Mouse (Mus musculus) testis, adult 2 months (tissue): Measurements from ENCODE around the gene Vasp. TPM values are rescaled to one million over a fixed set of nuclear protein-coding genes. Genes with fewer than 3 reads are reported as not detected.

Source experiments
- H3K27ac ChIP-seq: fragments of 200-500 bp; 2 replicates; pipeline ENCODE4 v1.5.1; 2012; ENCODE audit warnings: low read depth, low read length; ENCODE audit not compliant: control insufficient read depth, insufficient read depth
- H3K27me3 ChIP-seq: fragments of 200-500 bp; 2 replicates; pipeline ENCODE4 v1.6.1; 2012; ENCODE audit warnings: mild to moderate bottlenecking, low read length, moderate library complexity; ENCODE audit not compliant: control insufficient read depth, insufficient read depth
- H3K36me3 ChIP-seq: fragments of 200-500 bp; 2 replicates; pipeline ENCODE4 v1.6.1; 2012; ENCODE audit warnings: mild to moderate bottlenecking, low read length; ENCODE audit not compliant: control insufficient read depth, insufficient read depth
- H3K4me1 ChIP-seq: fragments of 200-500 bp; 2 replicates; pipeline ENCODE4 v1.6.1; 2012; ENCODE audit warnings: low read length; ENCODE audit not compliant: control insufficient read depth, insufficient read depth
- H3K4me3 ChIP-seq: fragments of 200-500 bp; 2 replicates; pipeline ENCODE4 v1.5.1; 2012; ENCODE audit warnings: low read depth, mild to moderate bottlenecking, low read length, moderate library complexity, mixed read lengths; ENCODE audit not compliant: control insufficient read depth
- CTCF ChIP-seq: fragments of 200-500 bp; IDR thresholded peaks from 2 replicates; pipeline ENCODE4 v1.5.1; 2012; ENCODE audit warnings: low read depth, mild to moderate bottlenecking, inconsistent platforms, low read length, moderate library complexity; ENCODE audit not compliant: control insufficient read depth, insufficient read depth, insufficient replicate concordance
- POLR2A ChIP-seq: fragments of 200-500 bp; IDR thresholded peaks from 2 replicates; pipeline ENCODE4 v1.6.1; 2012; ENCODE audit warnings: low read depth, mild to moderate bottlenecking, inconsistent platforms, low read length, moderate library complexity; ENCODE audit not compliant: control insufficient read depth
- polyA plus RNA-seq: library from polyadenylated mRNA; depleted of rRNA; stranded (reverse); fragments of >200 nt; gene quantifications from 2 replicates; pipeline ENCODE4 v1.2.3, GENCODE M21; 2012

Vasp gene
- polyA plus RNA-seq, 1 experiment: 42.4 TPM

- Histone ChIP-seq H3K27ac (no peak overlapping the region), H3K36me3 (no peaks in the 10 kb centered on the region), H3K27me3 (no peaks in the 10 kb centered on the region), H3K4me3 (no peak overlapping the region), H3K4me1 (no peaks in the 10 kb centered on the region)
- no peak for TF ChIP-seq POLR2A
- peak; percentile 85; the same call in 1 of the 2 replicates for TF ChIP-seq CTCF
Measured at GRCm38 (mm10) chr7:19239423-19239822, 32.2 kb downstream of the Vasp start.

- Histone ChIP-seq H3K36me3 (no peaks in the 10 kb centered on the region), H3K4me1 (no peaks in the 10 kb centered on the region), H3K27ac (no peak overlapping the region), H3K27me3 (no peaks in the 10 kb centered on the region), H3K4me3 (no peak overlapping the region)
- no peak for TF ChIP-seq CTCF
- TF ChIP-seq POLR2A: no peak
Measured at GRCm38 (mm10) chr7:19238344-19238743, 33.3 kb downstream of the Vasp start.

- Histone ChIP-seq H3K27me3 (no peaks in the 10 kb centered on the region), H3K27ac (no peak overlapping the region), H3K4me3 (no peak overlapping the region), H3K4me1 (no peaks in the 10 kb centered on the region), H3K36me3 (no peaks in the 10 kb centered on the region)
- TF ChIP-seq POLR2A: no peak
- TF ChIP-seq CTCF: no peak
Measured at GRCm38 (mm10) chr7:19236411-19236810, 35.2 kb downstream of the Vasp start.

GRCm38 (mm10) chr7:19235092-19235671 is 36.4 kb downstream of the Vasp start:
- H3K4me1 ChIP-seq: no peaks in the 10 kb centered on the region
- H3K4me3 ChIP-seq: no peak overlapping the region
- H3K27me3 ChIP-seq: no peaks in the 10 kb centered on the region
- H3K27ac ChIP-seq: no peak overlapping the region
- H3K36me3 ChIP-seq: no peaks in the 10 kb centered on the region
- TF ChIP-seq POLR2A (no peak), CTCF (no peak)

GRCm38 (mm10) chr7:19234652-19235051 is 37.0 kb downstream of the Vasp start:
- no peak for TF ChIP-seq CTCF
- no peak for TF ChIP-seq POLR2A
- H3K36me3 ChIP-seq: no peaks in the 10 kb centered on the region

GRCm38 (mm10) chr7:19231849-19232248 is 39.8 kb downstream of the Vasp start:
- no peak overlapping the region for H3K4me3 ChIP-seq

More at GRCm38 (mm10) chr7:19234652-19235051, 37.0 kb downstream of the Vasp start:
- peaks cover under 1% of the 10 kb centered on the region; the same call in 1 of the 2 replicates for H3K4me1 ChIP-seq
- H3K4me3 ChIP-seq: no peak overlapping the region
- H3K27ac ChIP-seq: no peak overlapping the region
- no peaks in the 10 kb centered on the region for H3K27me3 ChIP-seq

GRCm38 (mm10) chr7:19230899-19231298 is 40.7 kb downstream of the Vasp start:
- Histone ChIP-seq H3K4me3 (no peak overlapping the region), H3K36me3 (no peaks in the 10 kb centered on the region), H3K4me1 (peaks cover 13% of the 10 kb centered on the region), H3K27me3 (no peaks in the 10 kb centered on the region), H3K27ac (no peak overlapping the region)
- TF ChIP-seq CTCF (no peak), POLR2A (no peak)

More at GRCm38 (mm10) chr7:19231849-19232248, 39.8 kb downstream of the Vasp start:
- no peak for TF ChIP-seq POLR2A
- TF ChIP-seq CTCF: no peak
- H3K27ac ChIP-seq: no peak overlapping the region
- no peaks in the 10 kb centered on the region for H3K27me3 ChIP-seq
- H3K4me1 ChIP-seq: peaks cover 11% of the 10 kb centered on the region
- no peaks in the 10 kb centered on the region for H3K36me3 ChIP-seq
